Mouse (Mus musculus) limb, embryonic 12.5 days (tissue): ENCODE data around the gene Gm6904. TPM values are rescaled to one million over a fixed set of nuclear protein-coding genes. Genes with fewer than 3 reads are reported as not detected.
"Not testable (repeated sequence)": the region's sequence is repeated elsewhere in the genome, so short reads cannot be mapped to it uniquely, and the experiment has no call there.

Experiments used
- ATAC-seq: fragments of 200-750 bp; cut with Nextera tagmentation; 2 replicates; pipeline ENCODE4 v1.8.0; 2017; ENCODE audit warnings: low read depth, moderate TSS enrichment; ENCODE audit not compliant: insufficient number of reproducible peaks, insufficient read depth, low FRiP score, low TSS enrichment
- H3K27ac ChIP-seq: fragments of 300-500 bp; sonication (generic); 2 replicates; pipeline ENCODE4 v1.5.1; 2016; ENCODE audit warnings: mild to moderate bottlenecking, moderate library complexity
- H3K27me3 ChIP-seq: fragments of 300-500 bp; sonication (generic); 2 replicates; pipeline ENCODE4 v1.6.1; 2016; ENCODE audit warnings: mild to moderate bottlenecking, moderate library complexity
- H3K36me3 ChIP-seq: fragments of 300-500 bp; sonication (generic); 2 replicates; pipeline ENCODE4 v1.6.1; 2016; ENCODE audit warnings: mild to moderate bottlenecking, moderate library complexity
- H3K4me1 ChIP-seq: fragments of 300-500 bp; sonication (generic); replicated peaks from 2 replicates; pipeline ENCODE4 v1.6.1; 2016
- H3K4me2 ChIP-seq: fragments of 300-500 bp; sonication (generic); 2 replicates; pipeline ENCODE4 v1.6.1; 2016; ENCODE audit warnings: mild to moderate bottlenecking, moderate library complexity
- H3K4me3 ChIP-seq: fragments of 300-500 bp; sonication (generic); replicated peaks from 2 replicates; pipeline ENCODE4 v1.5.1; 2016; ENCODE audit warnings: mild to moderate bottlenecking
- H3K9ac ChIP-seq: fragments of 300-500 bp; sonication (generic); replicated peaks from 2 replicates; pipeline ENCODE4 v1.6.1; 2016; ENCODE audit warnings: mild to moderate bottlenecking, moderate library complexity
- H3K9me3 ChIP-seq: fragments of 300-500 bp; sonication (generic); 2 replicates; pipeline ENCODE4 v1.6.1; 2016; ENCODE audit warnings: mild to moderate bottlenecking, moderate library complexity
- WGBS: fragments of 180-500 bp; shearing (Covaris S2); methylation state at CpG from one replicate; pipeline ENCODE4 v1.1.7; 2016; 5-methylcytosine and 5-hydroxymethylcytosine counted together
- polyA plus RNA-seq: library from polyadenylated mRNA; unstranded; fragments of >200 nt; fragmentation: Nextera tagmentation; extraction: Ambion mirVana; gene quantifications from 2 replicates; pipeline ENCODE4 v1.2.1, GENCODE M21; 2016

Gene Gm6904
- polyA plus RNA-seq, result not detected in 2 replicates

DNA sequence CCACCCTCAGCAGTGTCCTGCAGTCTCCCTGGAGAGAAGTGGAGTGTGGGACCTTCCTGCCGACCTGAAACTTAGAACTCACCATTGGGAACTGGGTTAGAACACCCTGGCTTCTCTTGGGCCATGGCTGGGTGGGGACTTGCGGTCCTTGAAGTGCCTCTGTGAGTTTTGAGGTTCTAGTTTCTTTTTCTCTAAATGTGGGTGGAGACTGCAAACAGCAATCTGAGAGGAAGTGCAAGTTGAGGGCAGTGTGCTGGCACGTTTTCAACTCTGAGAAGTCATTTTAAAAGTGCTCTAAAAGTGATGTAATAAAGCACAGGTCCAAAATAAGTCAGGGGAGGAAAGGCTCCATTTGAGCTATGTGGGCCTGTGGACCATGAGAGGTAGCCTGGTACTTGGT, at the start of gene Gm6904:
Gene Gm6904, minus strand, starts transcription at position 161 of the 400 bp plus-strand sequence.
- no peak within 1 kb of the TSS for H3K4me2 ChIP-seq
- no peak within 1 kb of the TSS for H3K27ac ChIP-seq
- no peaks in the 10 kb centered on the region for H3K27me3 ChIP-seq
- H3K9me3 ChIP-seq, result no peaks in the 10 kb centered on the region
- ATAC-seq, result no peak
- H3K9ac ChIP-seq, result no peak within 1 kb of the TSS
- 68% methylated on average over 3 of the region's 3 CpGs for WGBS
- H3K36me3 ChIP-seq, result no peaks in the 10 kb centered on the region
- H3K4me3 ChIP-seq, result no peak within 1 kb of the TSS
- no peaks in the 10 kb centered on the region for H3K4me1 ChIP-seq

DNA sequence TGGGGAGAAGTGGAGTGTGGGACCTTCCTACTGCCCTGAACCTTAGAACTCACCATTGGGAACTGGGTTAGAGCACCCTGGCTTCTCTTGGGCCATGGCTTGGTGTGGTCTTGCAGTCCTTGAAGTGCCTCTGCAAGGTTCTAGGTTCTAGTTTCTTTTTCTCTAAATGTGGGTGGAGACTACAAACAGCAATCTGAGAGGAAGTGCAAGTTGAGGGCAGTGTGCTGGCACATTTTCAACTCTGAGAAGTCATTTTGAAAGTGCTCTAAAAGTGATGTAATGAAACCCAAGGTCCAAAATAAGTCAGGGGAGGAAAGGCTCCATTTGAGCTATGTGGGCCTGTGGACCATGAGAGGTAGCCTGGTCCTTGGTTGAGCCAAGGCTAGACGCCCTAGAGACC, 37.4 kb upstream of the Gm6904 start, which contains the start of gene Phf11a:
Gene Phf11a, minus strand, starts transcription at position 132 of the 400 bp plus-strand sequence.
- not testable (repeated sequence) for H3K4me2 ChIP-seq, H3K4me1 ChIP-seq, H3K27ac ChIP-seq, H3K4me3 ChIP-seq, H3K27me3 ChIP-seq, ATAC-seq, H3K9ac ChIP-seq, H3K36me3 ChIP-seq, H3K9me3 ChIP-seq
- 70% methylated on average over 1 of the region's 1 CpGs for WGBS

DNA sequence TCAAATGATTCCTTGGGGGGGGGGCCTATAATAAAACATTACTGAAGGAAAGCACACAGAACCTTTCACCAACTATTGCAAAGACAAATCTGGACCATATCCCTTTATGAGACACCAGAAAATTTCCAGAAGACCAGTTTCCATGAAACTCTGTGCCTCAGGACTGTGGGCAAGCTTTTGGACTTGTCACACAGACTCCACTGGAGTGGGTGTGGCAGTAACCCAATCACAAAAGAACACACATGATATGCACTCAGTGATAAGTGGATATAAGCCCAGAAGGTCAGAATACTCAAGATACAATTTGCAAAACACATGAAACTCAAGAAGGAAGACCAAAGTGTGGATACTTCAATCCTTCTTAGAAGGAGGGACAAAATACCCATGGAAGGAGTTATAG, 31.8 kb upstream of the Gm6904 start:
- H3K4me2 ChIP-seq, H3K27me3 ChIP-seq, H3K4me1 ChIP-seq, H3K36me3 ChIP-seq, H3K9me3 ChIP-seq, H3K27ac ChIP-seq, ATAC-seq, H3K9ac ChIP-seq, H3K4me3 ChIP-seq: not testable (repeated sequence)

DNA sequence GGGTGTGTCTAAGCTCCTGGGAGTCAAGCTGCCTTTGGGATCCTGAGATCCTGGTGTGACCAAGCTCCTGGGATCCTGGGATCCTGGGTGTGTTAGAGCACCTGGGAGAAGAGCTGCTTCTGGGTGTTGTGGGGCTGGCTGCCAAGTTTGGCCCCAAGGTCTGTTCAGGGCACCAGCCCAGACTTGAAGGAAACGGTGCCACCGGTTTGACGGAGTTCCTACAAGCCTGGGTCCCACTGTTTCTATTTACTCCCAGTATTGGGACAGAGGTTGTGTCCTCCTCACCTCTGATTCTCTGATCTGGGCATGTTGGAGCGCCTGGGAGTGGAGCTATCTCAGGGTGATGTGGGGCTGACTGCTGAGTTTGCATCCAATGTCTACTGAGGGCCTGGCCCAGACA, 14.9 kb upstream of the Gm6904 start:
- H3K4me3 ChIP-seq, ATAC-seq, H3K4me2 ChIP-seq, H3K36me3 ChIP-seq, H3K27ac ChIP-seq, H3K27me3 ChIP-seq, H3K9ac ChIP-seq, H3K9me3 ChIP-seq, H3K4me1 ChIP-seq: not testable (repeated sequence)
- WGBS, result 81% methylated on average over 4 of the region's 4 CpGs

DNA sequence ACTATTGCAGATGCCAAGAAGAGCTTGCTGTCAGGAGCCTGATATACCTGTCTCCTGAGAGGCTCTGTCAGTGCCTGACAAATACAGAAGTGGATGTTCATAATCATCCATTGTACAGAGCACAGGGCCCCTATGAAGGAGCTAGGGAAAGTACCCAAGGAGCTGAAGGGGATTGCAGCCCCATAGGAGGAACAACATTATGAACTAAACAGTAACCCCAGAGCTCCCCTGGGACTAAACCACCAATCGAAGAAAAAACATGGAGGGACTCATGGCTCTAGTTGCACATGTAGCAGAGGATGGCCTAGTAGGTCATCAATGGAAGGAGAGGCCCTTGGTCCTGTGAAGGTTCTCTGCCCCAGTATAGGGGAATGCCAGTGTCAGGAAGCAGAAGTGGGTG, 4.2 kb downstream of the Gm6904 start:
- 93% methylated on average over 1 of the region's 1 CpGs for WGBS
- not testable (repeated sequence) for ATAC-seq, H3K4me1 ChIP-seq

DNA sequence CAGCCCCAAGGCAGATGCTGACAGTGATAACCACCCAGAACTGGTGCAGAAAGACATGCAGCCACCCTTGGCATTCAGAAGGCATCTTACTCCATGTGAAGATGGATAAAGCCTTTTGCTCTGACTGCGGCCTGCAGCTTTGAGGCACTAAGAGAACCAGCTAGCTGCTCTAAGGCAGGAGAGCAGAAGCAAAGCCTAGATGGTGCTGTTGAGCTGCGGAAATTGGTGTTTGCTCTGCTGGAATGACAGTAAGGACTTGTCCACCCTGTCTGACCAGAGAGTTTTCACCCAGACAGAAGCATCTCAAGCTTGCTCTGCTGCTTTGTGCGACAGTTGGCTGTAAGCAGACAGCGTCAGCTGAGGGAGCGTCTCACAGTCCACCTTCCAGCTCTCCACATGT, 9.7 kb downstream of the Gm6904 start:
- H3K4me3 ChIP-seq, result not testable (repeated sequence)

More for the DNA sequence above, 4.2 kb downstream of the Gm6904 start:
- not testable (repeated sequence) for H3K4me2 ChIP-seq, H3K36me3 ChIP-seq, H3K27me3 ChIP-seq, H3K9ac ChIP-seq, H3K9me3 ChIP-seq, H3K4me3 ChIP-seq, H3K27ac ChIP-seq

DNA sequence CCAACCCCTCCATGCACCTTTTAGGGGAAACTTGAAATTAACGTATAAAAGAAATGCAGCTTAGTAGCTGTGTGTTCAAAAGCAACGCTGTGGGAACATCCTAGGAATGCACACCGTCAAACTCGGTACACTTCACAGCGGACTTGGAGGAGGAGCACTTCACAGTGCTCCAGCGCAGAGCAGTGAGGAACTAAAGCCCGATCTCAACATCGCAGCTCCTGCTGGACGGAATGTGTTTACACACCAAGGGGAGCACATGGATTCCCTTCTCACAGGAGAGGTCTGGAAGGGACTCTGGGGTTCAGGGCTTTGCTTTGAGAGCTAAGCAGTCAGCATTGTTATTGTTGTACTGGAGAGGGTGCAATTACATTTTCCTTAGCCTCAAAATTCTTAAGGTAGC, 26.4 kb downstream of the Gm6904 start:
- Histone ChIP-seq H3K9me3 (peaks cover 8% of the 10 kb centered on the region), H3K4me1 (no peaks in the 10 kb centered on the region), H3K4me2 (no peak overlapping the region), H3K27ac (no peak overlapping the region), H3K9ac (no peak overlapping the region), H3K36me3 (peaks cover 99% of the 10 kb centered on the region), H3K4me3 (no peak overlapping the region), H3K27me3 (no peaks in the 10 kb centered on the region)
- 95% methylated on average over 9 of the region's 9 CpGs for WGBS
- ATAC-seq, result no peak

More for the DNA sequence above, 9.7 kb downstream of the Gm6904 start:
- 62% methylated on average over 5 of the region's 5 CpGs for WGBS
- not testable (repeated sequence) for H3K9me3 ChIP-seq, H3K27ac ChIP-seq, ATAC-seq, H3K4me1 ChIP-seq, H3K27me3 ChIP-seq, H3K36me3 ChIP-seq, H3K9ac ChIP-seq, H3K4me2 ChIP-seq

DNA sequence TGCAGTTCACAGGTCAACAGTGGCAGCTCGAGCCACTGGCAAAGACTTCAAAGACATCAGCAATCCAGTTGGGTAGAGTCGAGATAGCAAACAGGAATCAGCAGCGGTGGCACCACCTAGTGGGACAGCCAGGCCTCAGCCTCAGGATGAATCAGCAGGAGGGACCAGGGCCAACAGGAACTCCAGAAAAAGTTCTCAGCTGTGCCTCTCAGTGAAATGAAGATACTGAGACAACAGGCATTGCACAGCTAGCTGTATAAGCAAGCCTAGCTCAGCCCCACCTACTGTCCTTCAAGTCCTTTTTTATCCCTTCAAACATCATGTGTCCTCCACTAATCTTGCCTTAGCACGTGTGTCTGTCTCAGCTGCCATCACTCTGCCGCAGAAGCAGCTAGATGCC, 28.0 kb downstream of the Gm6904 start:
- Histone ChIP-seq H3K27me3 (no peaks in the 10 kb centered on the region), H3K4me2 (no peak overlapping the region), H3K9ac (no peak overlapping the region), H3K36me3 (peaks cover 99% of the 10 kb centered on the region), H3K9me3 (no peaks in the 10 kb centered on the region), H3K4me1 (no peaks in the 10 kb centered on the region), H3K4me3 (no peak overlapping the region), H3K27ac (no peak overlapping the region)
- 69% methylated on average over 5 of the region's 5 CpGs for WGBS
- no peak for ATAC-seq

DNA sequence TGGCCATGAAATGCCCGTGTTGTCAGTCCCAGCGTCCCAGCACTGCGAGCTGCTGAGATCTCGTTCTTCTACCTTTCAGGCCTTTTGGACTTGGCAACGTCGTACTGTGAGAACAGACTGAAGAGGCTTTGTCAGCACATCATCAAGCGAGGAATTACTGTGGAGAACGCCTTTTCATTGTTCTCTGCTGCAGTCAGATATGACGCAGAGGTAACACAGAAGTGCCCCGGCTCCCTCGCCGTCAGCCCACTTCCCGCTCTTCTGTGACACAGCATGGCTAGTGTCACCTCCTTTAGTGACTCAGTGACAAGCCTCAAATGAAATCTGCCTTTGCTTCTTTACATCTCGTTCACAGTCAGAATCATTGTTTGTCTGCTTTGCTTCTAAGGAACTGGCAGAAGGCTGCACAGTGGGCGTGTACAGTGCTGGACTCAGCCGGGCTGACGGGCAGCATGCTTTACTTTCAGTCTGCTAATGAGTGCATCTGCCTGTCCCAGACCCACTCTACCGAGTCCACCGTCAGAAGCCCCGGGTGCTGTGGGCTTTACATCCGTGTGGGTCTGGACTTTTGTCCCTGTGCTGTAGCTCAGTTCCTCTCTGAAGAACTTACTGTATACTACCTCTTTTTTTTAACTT, 29.6 kb downstream of the Gm6904 start:
- 93% methylated on average over 21 of the region's 21 CpGs for WGBS
- H3K4me2 ChIP-seq, result no peak overlapping the region
- H3K9me3 ChIP-seq, result no peaks in the 10 kb centered on the region
- no peak overlapping the region for H3K4me3 ChIP-seq
- no peak overlapping the region for H3K27ac ChIP-seq
- H3K36me3 ChIP-seq, result peaks cover 98% of the 10 kb centered on the region
- ATAC-seq, result no peak
- no peaks in the 10 kb centered on the region for H3K4me1 ChIP-seq
- H3K27me3 ChIP-seq, result no peaks in the 10 kb centered on the region
- H3K9ac ChIP-seq, result no peak overlapping the region

DNA sequence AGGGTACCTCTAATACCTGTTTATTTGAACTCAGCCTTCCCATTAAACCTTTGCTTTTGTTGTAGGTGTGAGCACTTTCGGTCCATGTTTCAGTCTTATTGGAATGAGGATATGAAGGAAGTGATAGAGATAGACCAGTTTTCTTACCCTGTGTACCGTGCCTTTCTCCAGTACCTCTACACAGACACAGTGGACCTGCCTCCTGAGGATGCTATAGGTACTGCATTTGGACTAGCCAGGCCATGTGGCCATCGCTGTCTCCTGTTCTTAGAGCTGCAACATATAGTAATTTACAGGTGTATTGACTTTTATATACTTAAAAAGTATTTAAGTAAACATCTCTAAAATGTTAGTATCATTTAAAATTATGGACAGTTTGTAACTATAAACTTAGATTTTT, 30.2 kb downstream of the Gm6904 start:
- no peak overlapping the region for H3K4me2 ChIP-seq
- H3K9ac ChIP-seq, result no peak overlapping the region
- H3K27ac ChIP-seq, result no peak overlapping the region
- H3K9me3 ChIP-seq, result no peaks in the 10 kb centered on the region
- 94% methylated on average over 3 of the region's 3 CpGs for WGBS
- H3K4me3 ChIP-seq, result no peak overlapping the region
- no peaks in the 10 kb centered on the region for H3K4me1 ChIP-seq
- ATAC-seq, result no peak
- peaks cover 97% of the 10 kb centered on the region for H3K36me3 ChIP-seq
- no peaks in the 10 kb centered on the region for H3K27me3 ChIP-seq

DNA sequence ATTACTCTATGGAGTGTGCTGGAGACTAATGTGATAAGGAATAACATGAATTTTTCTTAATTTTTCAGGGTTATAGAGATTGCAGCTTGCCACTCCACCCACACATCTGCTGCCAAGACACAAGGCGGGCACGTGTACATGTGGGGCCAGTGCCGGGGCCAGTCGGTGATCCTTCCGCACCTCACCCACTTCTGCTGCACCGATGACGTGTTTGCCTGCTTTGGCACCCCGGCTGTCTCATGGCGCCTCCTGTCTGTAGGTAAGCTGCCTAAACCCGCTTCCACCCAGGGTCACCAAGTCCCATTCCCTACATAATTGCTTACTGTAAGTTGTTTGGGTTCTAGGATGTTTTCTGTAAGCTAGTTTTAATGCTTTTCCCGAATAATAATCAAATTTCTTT, 33.8 kb downstream of the Gm6904 start:
- 97% methylated on average over 11 of the region's 11 CpGs for WGBS
- no peaks in the 10 kb centered on the region for H3K27me3 ChIP-seq
- H3K4me2 ChIP-seq, result no peak overlapping the region
- no peak overlapping the region for H3K9ac ChIP-seq
- ATAC-seq, result no peak
- H3K27ac ChIP-seq, result no peak overlapping the region
- H3K9me3 ChIP-seq, result no peaks in the 10 kb centered on the region
- H3K36me3 ChIP-seq, result peaks cover 96% of the 10 kb centered on the region
- no peak overlapping the region for H3K4me3 ChIP-seq
- H3K4me1 ChIP-seq, result no peaks in the 10 kb centered on the region

DNA sequence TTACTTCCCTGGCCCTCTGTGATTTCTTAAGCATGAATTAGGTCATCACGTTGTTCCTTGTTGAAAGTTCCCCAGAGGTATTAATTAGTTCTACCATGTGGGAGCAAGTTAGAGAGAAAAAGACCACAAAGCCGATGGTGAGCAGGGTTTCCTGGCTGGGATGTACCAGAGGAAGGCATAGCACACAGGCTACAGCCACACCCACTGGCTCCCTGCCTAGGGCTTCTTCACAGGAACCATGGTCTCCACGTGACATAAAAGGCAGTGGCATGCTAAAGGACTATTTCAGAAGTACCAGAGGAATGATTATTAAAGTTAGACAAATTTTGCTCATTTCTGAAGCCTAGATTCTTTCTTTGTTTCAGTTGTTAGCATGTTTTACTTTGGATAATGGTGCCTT, 40.8 kb downstream of the Gm6904 start:
- Histone ChIP-seq H3K27ac (no peak overlapping the region), H3K36me3 (peaks cover 91% of the 10 kb centered on the region), H3K9me3 (no peaks in the 10 kb centered on the region), H3K4me2 (no peak overlapping the region), H3K27me3 (no peaks in the 10 kb centered on the region), H3K9ac (no peak overlapping the region), H3K4me1 (no peaks in the 10 kb centered on the region), H3K4me3 (no peak overlapping the region)
- 81% methylated on average over 3 of the region's 3 CpGs for WGBS
- no peak for ATAC-seq
